Mouse (Mus musculus) ES-E14 (cell line): ENCODE measurements around the gene Dlgap4. TPM values are rescaled to one million over a fixed set of nuclear protein-coding genes. Genes with fewer than 3 reads are reported as not detected.

Experiments
- DNase-seq: peaks from one replicate; pipeline ENCODE4 v3.0.0-alpha.2; 2013; ENCODE audit warnings: low read depth, low spot score
- H3K27ac ChIP-seq: 2 replicates; pipeline ENCODE4 v1.5.1; 2012; ENCODE audit warnings: low read depth, mild to moderate bottlenecking, low read length, moderate library complexity, mixed read lengths; ENCODE audit not compliant: poor library complexity, insufficient read depth, severe bottlenecking
- H3K36me3 ChIP-seq: 2 replicates; pipeline ENCODE4 v1.6.1; 2012; ENCODE audit warnings: mild to moderate bottlenecking, low read length, moderate library complexity, mixed read lengths; ENCODE audit not compliant: control insufficient read depth, poor library complexity, insufficient read depth, severe bottlenecking
- H3K4me1 ChIP-seq, 2 experiments: fragments of 150-350 bp in 1 of 2; sonication (generic) in 1 of 2; 2 replicates each; pipeline ENCODE4 v1.6.1; 2012; ENCODE audit warnings: low read length in 2 of 2, mild to moderate bottlenecking in 1 of 2, mixed read lengths in 1 of 2; ENCODE audit not compliant: control insufficient read depth in 2 of 2, insufficient read depth in 2 of 2, poor library complexity in 1 of 2
- H3K4me3 ChIP-seq, 2 experiments: fragments of 150-350 bp in 1 of 2; sonication (generic) in 1 of 2; 2 replicates each; pipeline ENCODE4 v1.5.1; 2012; ENCODE audit warnings: low read length in 2 of 2, low read depth in 1 of 2, mild to moderate bottlenecking in 1 of 2, mixed read lengths in 1 of 2; ENCODE audit not compliant: insufficient read depth in 1 of 2, poor library complexity in 1 of 2, severe bottlenecking in 1 of 2
- H3K9ac ChIP-seq: 2 replicates; pipeline ENCODE4 v1.6.1; 2012; ENCODE audit warnings: low read depth, mild to moderate bottlenecking, low read length, mixed read lengths; ENCODE audit not compliant: poor library complexity, insufficient read depth, severe bottlenecking
- H3K9me3 ChIP-seq: fragments of 150-350 bp; sonication (generic); 2 replicates; pipeline ENCODE4 v1.6.1; 2012; ENCODE audit warnings: low read depth, mild to moderate bottlenecking, low read length; ENCODE audit not compliant: control insufficient read depth, insufficient read depth
- CHD2 ChIP-seq: IDR thresholded peaks from 2 replicates; pipeline ENCODE4 v1.6.1; 2014; ENCODE audit warnings: mild to moderate bottlenecking, low read depth, low read length, inconsistent platforms
- HCFC1 ChIP-seq: IDR thresholded peaks from 2 replicates; pipeline ENCODE4 v1.6.1; 2012; ENCODE audit warnings: low read length, inconsistent platforms, borderline replicate concordance; ENCODE audit not compliant: insufficient read depth
- MAFK ChIP-seq: IDR thresholded peaks from 2 replicates; pipeline ENCODE4 v1.6.1; 2014; ENCODE audit warnings: mild to moderate bottlenecking, low read depth, low read length, inconsistent platforms; ENCODE audit not compliant: insufficient read depth
- ZC3H11A ChIP-seq: IDR thresholded peaks from 2 replicates; pipeline ENCODE4 v1.6.1; 2012; ENCODE audit warnings: low read depth, mild to moderate bottlenecking, inconsistent platforms, low read length, borderline replicate concordance
- ZNF384 ChIP-seq: IDR thresholded peaks from 2 replicates; pipeline ENCODE4 v1.6.1; 2012; ENCODE audit warnings: low read depth, low read length, inconsistent platforms
- in situ Hi-C, 2 experiments: fragments of 600-800 bp; cut with MboI; formaldehyde crosslinking; loops; one replicate each; pipeline ENCODE4 v1.15.1; 2025; ENCODE audit warnings: low sequenced_read_pairs in 2 of 2, inconsistent platforms in 1 of 2; ENCODE audit not compliant: unreplicated experiment in 2 of 2
- total RNA-seq: library from RNA; depleted of rRNA; stranded (reverse); fragments of 300-350 nt; gene quantifications from 2 replicates; pipeline ENCODE4 v1.2.3, GENCODE M21; 2012

The Dlgap4 gene
- total RNA-seq, 1 experiment = 28.8 TPM

- H3K9me3 ChIP-seq = no peaks in the 10 kb centered on the region
- H3K4me3 ChIP-seq = no peak overlapping the region
- no peak overlapping the region for H3K27ac ChIP-seq
- no peak for DNase-seq
- peaks cover 7 to 12% of the 10 kb centered on the region in 2 experiments; a peak in 3 of 4 replicates for H3K4me1 ChIP-seq
- no peak overlapping the region for H3K9ac ChIP-seq
- TF ChIP-seq ZC3H11A (no peak), HCFC1 (no peak), CHD2 (no peak), MAFK (no peak), ZNF384 (no peak)
- H3K36me3 ChIP-seq = peaks cover 3% of the 10 kb centered on the region; the same call in 1 of the 2 replicates
- in situ Hi-C loops = loop anchor here in 1 of 2 experiments (25.0 kb wide), 1 partner anchor 180 kb away; the partner anchor contains the start of gene Aar2
These were observed 104.1 kb downstream of the Dlgap4 start for GRCm38 (mm10) chr2:156717320-156718281.

- no peaks in the 10 kb centered on the region; the same call in 1 of the 2 replicates for H3K36me3 ChIP-seq
- no peak overlapping the region for H3K9ac ChIP-seq
- H3K4me1 ChIP-seq = peaks cover 7 to 14% of the 10 kb centered on the region in 2 experiments; a peak in 3 of 4 replicates
- in situ Hi-C loops = loop anchor here in 1 of 2 experiments (25.0 kb wide), 1 partner anchor 181 kb away; the partner anchor contains the start of gene Aar2
- DNase-seq = no peak
- H3K4me3 ChIP-seq = no peak overlapping the region
- TF ChIP-seq MAFK (no peak), CHD2 (no peak), ZNF384 (no peak), ZC3H11A (no peak), HCFC1 (no peak)
- no peak overlapping the region for H3K27ac ChIP-seq
- H3K9me3 ChIP-seq = no peaks in the 10 kb centered on the region
These were observed 105.3 kb downstream of the Dlgap4 start for GRCm38 (mm10) chr2:156718793-156719192.

- in situ Hi-C loops = loop anchor here in 1 of 2 experiments (25.0 kb wide), 1 partner anchor 182 kb away; the partner anchor contains the start of gene Aar2
- peaks cover 7 to 18% of the 10 kb centered on the region in 2 experiments; a peak in 3 of 4 replicates for H3K4me1 ChIP-seq
These were observed 106.2 kb downstream of the Dlgap4 start for GRCm38 (mm10) chr2:156719549-156720312.

GRCm38 (mm10) chr2:156720313-156720674, 106.8 kb downstream of the Dlgap4 start:
- Histone ChIP-seq H3K9me3 (no peaks in the 10 kb centered on the region), H3K4me1 (peaks cover 7 to 19% of the 10 kb centered on the region in 2 experiments; a peak in 3 of 4 replicates), H3K9ac (peak overlapping the region; percentile 87), H3K36me3 (no peaks in the 10 kb centered on the region; the same call in 1 of the 2 replicates), H3K27ac (peak overlapping the region; percentile 68), H3K4me3 (peak overlapping the region; percentile 70 to 78)
- in situ Hi-C loops = loop anchor here in 1 of 2 experiments (25.0 kb wide), 1 partner anchor 183 kb away; the partner anchor contains the start of gene Aar2
- DNase-seq = no peak
- TF ChIP-seq MAFK (no peak), ZC3H11A (no peak), ZNF384 (no peak), CHD2 (no peak), HCFC1 (no peak)

More at GRCm38 (mm10) chr2:156719549-156720312, 106.2 kb downstream of the Dlgap4 start:
- Histone ChIP-seq H3K9ac (peak overlapping the region; percentile 18; the same call in 1 of the 2 replicates), H3K4me3 (peak overlapping the region; percentile 70 to 78), H3K9me3 (no peaks in the 10 kb centered on the region), H3K27ac (0 out of 2 replicates have a peak overlapping the region, but pooled peaks have one; percentile 27), H3K36me3 (no peaks in the 10 kb centered on the region; the same call in 1 of the 2 replicates)
- TF ChIP-seq ZC3H11A (no peak), HCFC1 (no peak), MAFK (no peak), CHD2 (no peak), ZNF384 (no peak)
- DNase-seq = no peak
